Mouse (Mus musculus) C2C12 (cell line): ENCODE measurements around the gene Gm29110. TPM values are rescaled to one million over a fixed set of nuclear protein-coding genes. Genes with fewer than 3 reads are reported as not detected.
"Not testable (repeated sequence)": the region's sequence is repeated elsewhere in the genome, so short reads cannot be mapped to it uniquely, and the experiment has no call there.

Experiments used
- H3K27me3 ChIP-seq: one replicate; pipeline ENCODE4 v1.6.1; 2011; ENCODE audit not compliant: control insufficient read depth, insufficient read depth, insufficient read length
- H3K36me3 ChIP-seq: one replicate; pipeline ENCODE4 v1.6.1; 2011; ENCODE audit not compliant: control insufficient read depth, insufficient read depth
- H3K4me3 ChIP-seq: one replicate; pipeline ENCODE4 v1.5.1; 2011; ENCODE audit warnings: mild to moderate bottlenecking, control low read depth; ENCODE audit not compliant: poor library complexity, insufficient read depth, severe bottlenecking
- H3K79me2 ChIP-seq: one replicate; pipeline ENCODE4 v1.6.1; 2011; ENCODE audit not compliant: control insufficient read depth, insufficient read depth
- H3K79me3 ChIP-seq: one replicate; pipeline ENCODE4 v1.6.1; 2011; ENCODE audit warnings: low read depth, control low read depth
- H3ac ChIP-seq: one replicate; pipeline ENCODE3; 2011; ENCODE audit warnings: low read depth; ENCODE audit not compliant: control insufficient read depth, insufficient read length
- long read RNA-seq, 2 experiments: library from polyadenylated mRNA; unstranded; transcript quantifications; one replicate each; pipeline ENCODE4 v2.0.0; 2019 to 2020
- polyA plus RNA-seq: library from polyadenylated mRNA; unstranded; fragments of >200 nt; fragmentation: generic; extraction: Trizol; gene quantifications from one replicate; pipeline ENCODE4 v1.2.1, GENCODE M21; 2012; ENCODE audit warnings: missing spikeins

Gene Gm29110
- polyA plus RNA-seq: not detected
- long read RNA-seq, experiment 1: 0 reads
- long read RNA-seq, experiment 2: 0 reads

DNA sequence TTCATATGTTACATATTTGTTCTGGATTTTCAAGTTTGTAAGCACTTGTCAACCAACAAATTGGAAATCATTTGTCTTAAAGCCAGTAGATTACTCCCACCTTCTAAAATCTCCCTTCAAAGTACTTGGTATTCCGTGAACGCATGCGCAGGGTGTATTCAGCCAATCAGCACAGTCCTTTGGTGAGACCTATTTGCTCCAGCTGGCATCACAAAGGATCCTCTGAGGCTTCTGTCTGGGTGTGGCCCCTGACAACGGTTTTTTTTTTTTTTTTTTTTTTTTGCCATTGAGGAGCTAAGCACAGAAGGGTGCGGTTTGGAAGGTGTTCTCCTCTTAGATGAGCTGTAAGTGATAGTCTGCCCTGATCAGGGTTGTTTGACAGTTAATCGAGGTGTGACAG lies at the start of gene Gm29110:
Gene Gm29110, plus strand, starts transcription at position 301 of the 400 bp plus-strand sequence.
- H3K79me3 ChIP-seq, H3ac ChIP-seq, H3K36me3 ChIP-seq, H3K79me2 ChIP-seq, H3K4me3 ChIP-seq, H3K27me3 ChIP-seq: not testable (repeated sequence)

Other genes starting within 250 kb of the Gm29110 start
- not detected for gene Gm21913, start 153.4 kb downstream of the Gm29110 start, polyA plus RNA-seq